Mouse (Mus musculus) liver, embryonic 13.5 days (tissue): Measurements from ENCODE around the gene Map3k14. TPM values are rescaled to one million over a fixed set of nuclear protein-coding genes. Genes with fewer than 3 reads are reported as not detected.
"Not testable (repeated sequence)": the region's sequence is repeated elsewhere in the genome, so short reads cannot be mapped to it uniquely, and the experiment has no call there.

ENCODE experiments used
- ATAC-seq: fragments of 200-750 bp; cut with Nextera tagmentation; 2 replicates; pipeline ENCODE4 v1.8.0; 2017; ENCODE audit warnings: low read depth, mild to moderate bottlenecking, moderate number of reproducible peaks, moderate library complexity
- DNase-seq: peaks from one replicate; pipeline ENCODE4 v3.0.0; 2022
- H3K27ac ChIP-seq: fragments of 300-500 bp; sonication (generic); 2 replicates; pipeline ENCODE4 v1.5.1; 2015; ENCODE audit warnings: moderate library complexity, mild to moderate bottlenecking, inconsistent platforms
- H3K27me3 ChIP-seq: fragments of 300-500 bp; sonication (generic); 2 replicates; pipeline ENCODE4 v1.6.1; 2015; ENCODE audit warnings: mild to moderate bottlenecking, inconsistent platforms
- H3K36me3 ChIP-seq: fragments of 300-500 bp; sonication (generic); 2 replicates; pipeline ENCODE4 v1.6.1; 2015; ENCODE audit warnings: mild to moderate bottlenecking, inconsistent platforms
- H3K4me1 ChIP-seq: fragments of 300-500 bp; sonication (generic); replicated peaks from 2 replicates; pipeline ENCODE4 v1.6.1; 2015; ENCODE audit warnings: inconsistent platforms
- H3K4me2 ChIP-seq: fragments of 300-500 bp; sonication (generic); 2 replicates; pipeline ENCODE4 v1.6.1; 2015; ENCODE audit warnings: inconsistent platforms, mild to moderate bottlenecking, moderate library complexity
- H3K4me3 ChIP-seq: fragments of 300-500 bp; sonication (generic); replicated peaks from 2 replicates; pipeline ENCODE4 v1.5.1; 2015; ENCODE audit warnings: mild to moderate bottlenecking, inconsistent platforms
- H3K9ac ChIP-seq: fragments of 300-500 bp; sonication (generic); 2 replicates; pipeline ENCODE4 v1.6.1; 2015; ENCODE audit warnings: mild to moderate bottlenecking, inconsistent platforms
- H3K9me3 ChIP-seq: fragments of 300-500 bp; sonication (generic); replicated peaks from 2 replicates; pipeline ENCODE4 v1.6.1; 2016; ENCODE audit warnings: inconsistent platforms
- WGBS: fragments of 180-500 bp; shearing (Covaris S2); methylation state at CpG from one replicate; pipeline ENCODE4 v1.1.7; 2015; ENCODE audit not compliant: insufficient replicate concordance; 5-methylcytosine and 5-hydroxymethylcytosine counted together
- polyA plus RNA-seq: library from polyadenylated mRNA; unstranded; fragments of >200 nt; fragmentation: Nextera tagmentation; extraction: Ambion mirVana; gene quantifications from 2 replicates; pipeline ENCODE4 v1.2.1, GENCODE M21; 2015

Gene Map3k14
- polyA plus RNA-seq, 1 experiment from 2014 or later: 0.50 TPM

DNA sequence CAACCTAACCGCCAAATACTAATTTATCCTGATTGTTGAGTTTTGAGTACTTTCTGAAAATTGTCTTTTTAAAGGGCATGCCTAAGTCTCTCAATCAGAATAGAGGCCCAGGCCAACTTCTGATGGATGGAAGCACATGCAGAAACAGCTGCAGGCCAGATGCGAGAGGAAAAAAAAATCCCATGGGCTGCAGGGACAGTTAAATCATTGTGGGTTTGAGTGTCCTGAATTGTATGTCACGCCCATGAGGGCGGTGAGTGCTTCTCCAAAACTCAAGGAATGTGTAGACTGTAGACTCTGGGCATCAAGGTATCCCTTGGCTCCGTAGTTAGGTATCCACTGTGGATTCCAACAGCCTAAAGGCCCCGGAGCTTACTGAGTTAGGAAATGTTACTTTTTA is 26.8 kb upstream of the Map3k14 start:
- 70% methylated on average over 6 of the region's 6 CpGs for whole genome bisulfite sequencing
- H3K4me1 ChIP-seq: peaks cover 20% of the 10 kb centered on the region
- H3K9ac ChIP-seq: no peak overlapping the region
- H3K36me3 ChIP-seq: no peaks in the 10 kb centered on the region
- no peaks in the 10 kb centered on the region for H3K9me3 ChIP-seq
- DNase-seq: no peak
- peaks cover 3% of the 10 kb centered on the region; the same call in 1 of the 2 replicates for H3K27me3 ChIP-seq
- no peak overlapping the region for H3K27ac ChIP-seq
- no peak for ATAC-seq
- no peak overlapping the region for H3K4me3 ChIP-seq
- no peak overlapping the region for H3K4me2 ChIP-seq

DNA sequence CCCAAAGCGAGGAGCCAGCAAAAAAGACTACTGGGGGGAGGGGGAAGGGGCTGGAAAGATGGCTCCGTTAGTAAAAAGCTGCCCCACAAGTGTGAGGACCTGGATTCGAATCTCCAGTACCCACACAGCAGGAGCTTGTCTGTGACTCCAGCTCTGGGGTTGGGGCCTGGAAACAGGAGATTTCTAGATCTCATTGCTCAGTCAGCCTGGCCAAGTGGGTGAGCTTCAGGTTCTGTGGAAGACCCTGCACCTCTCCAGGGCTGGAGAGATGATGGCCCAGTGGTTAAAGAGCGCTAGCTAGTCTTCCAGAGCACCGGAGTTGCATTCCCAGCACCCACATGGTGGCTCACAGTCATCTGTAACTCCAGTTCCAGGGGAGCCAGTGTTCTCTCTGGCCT is 25.6 kb upstream of the Map3k14 start:
- WGBS: 61% methylated on average over 5 of the region's 5 CpGs
- H3K4me3 ChIP-seq: no peak overlapping the region
- ATAC-seq (no peak), DNase-seq (no peak)
- peaks cover 26% of the 10 kb centered on the region for H3K4me1 ChIP-seq
- no peaks in the 10 kb centered on the region for H3K9me3 ChIP-seq
- no peak overlapping the region for H3K9ac ChIP-seq
- H3K4me2 ChIP-seq: no peak overlapping the region
- no peaks in the 10 kb centered on the region for H3K36me3 ChIP-seq
- peaks cover 3% of the 10 kb centered on the region; the same call in 1 of the 2 replicates for H3K27me3 ChIP-seq
- H3K27ac ChIP-seq: no peak overlapping the region

DNA sequence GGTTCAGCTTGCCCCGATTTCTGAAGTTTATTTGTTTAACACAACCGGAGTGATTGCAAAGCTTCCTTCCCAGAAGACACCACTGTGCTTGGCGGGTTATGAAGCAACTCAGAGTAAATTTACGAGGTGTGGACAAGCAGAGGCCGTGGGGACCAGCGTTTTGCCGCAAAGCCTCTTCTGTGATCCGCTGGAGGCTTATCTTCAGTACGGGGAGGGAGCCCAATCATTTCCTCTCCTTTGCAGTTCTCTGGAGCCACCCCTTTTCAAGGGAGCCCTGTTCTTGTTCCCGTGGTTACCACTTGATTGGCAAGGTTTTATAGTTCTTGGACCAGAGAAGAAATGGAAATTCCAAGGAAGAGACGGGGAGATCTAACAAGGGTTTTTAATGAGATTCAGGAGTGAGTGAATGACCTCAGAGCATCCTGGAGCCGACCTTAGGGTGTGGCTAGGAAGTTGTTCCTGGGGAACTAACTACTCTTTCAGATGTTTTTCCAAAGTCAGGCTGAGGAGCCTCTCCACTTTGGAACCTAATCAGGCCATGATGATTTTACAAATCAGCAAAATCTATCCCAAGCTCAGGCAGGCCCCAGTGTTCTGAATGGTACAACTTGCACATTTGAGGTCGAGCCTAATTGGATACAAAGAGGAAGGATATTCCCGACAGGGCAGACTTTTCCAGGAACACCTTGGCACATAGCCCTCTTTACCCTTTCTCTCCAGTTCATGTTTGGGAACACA is 25.0 kb upstream of the Map3k14 start:
- DNase-seq (no peak), ATAC-seq (no peak)
- peaks cover 3% of the 10 kb centered on the region; the same call in 1 of the 2 replicates for H3K27me3 ChIP-seq
- H3K27ac ChIP-seq: no peak overlapping the region
- H3K36me3 ChIP-seq: no peaks in the 10 kb centered on the region
- WGBS: 14% methylated on average over 14 of the region's 14 CpGs
- H3K4me2 ChIP-seq: no peak overlapping the region
- H3K4me1 ChIP-seq: peaks cover 26% of the 10 kb centered on the region
- H3K4me3 ChIP-seq: no peak overlapping the region
- no peaks in the 10 kb centered on the region for H3K9me3 ChIP-seq
- no peak overlapping the region for H3K9ac ChIP-seq

DNA sequence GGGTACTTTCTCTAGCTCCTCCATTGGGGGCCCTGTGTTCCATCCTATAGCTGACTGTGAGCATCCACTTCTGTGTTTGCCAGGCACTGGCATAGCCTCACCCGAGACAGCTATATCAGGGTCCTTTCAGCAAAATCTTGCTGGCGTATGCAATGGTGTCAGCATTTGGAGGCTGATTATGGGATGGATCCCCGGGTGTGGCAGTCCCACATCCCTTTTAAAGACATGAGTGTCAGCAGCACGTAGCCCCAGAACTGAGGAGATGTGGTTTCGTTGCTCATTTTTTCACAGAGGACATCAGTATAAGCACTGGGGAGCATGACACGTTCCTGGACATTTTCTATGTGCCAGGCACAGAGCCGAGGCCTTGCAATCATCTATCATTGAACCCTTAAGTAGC is 23.6 kb upstream of the Map3k14 start:
- 66% methylated on average over 7 of the region's 7 CpGs for WGBS
- H3K27ac ChIP-seq, ATAC-seq, H3K9ac ChIP-seq, DNase-seq, H3K4me3 ChIP-seq, H3K4me2 ChIP-seq, H3K9me3 ChIP-seq, H3K27me3 ChIP-seq, H3K36me3 ChIP-seq: not testable (repeated sequence)
- peaks cover 26% of the 10 kb centered on the region for H3K4me1 ChIP-seq

DNA sequence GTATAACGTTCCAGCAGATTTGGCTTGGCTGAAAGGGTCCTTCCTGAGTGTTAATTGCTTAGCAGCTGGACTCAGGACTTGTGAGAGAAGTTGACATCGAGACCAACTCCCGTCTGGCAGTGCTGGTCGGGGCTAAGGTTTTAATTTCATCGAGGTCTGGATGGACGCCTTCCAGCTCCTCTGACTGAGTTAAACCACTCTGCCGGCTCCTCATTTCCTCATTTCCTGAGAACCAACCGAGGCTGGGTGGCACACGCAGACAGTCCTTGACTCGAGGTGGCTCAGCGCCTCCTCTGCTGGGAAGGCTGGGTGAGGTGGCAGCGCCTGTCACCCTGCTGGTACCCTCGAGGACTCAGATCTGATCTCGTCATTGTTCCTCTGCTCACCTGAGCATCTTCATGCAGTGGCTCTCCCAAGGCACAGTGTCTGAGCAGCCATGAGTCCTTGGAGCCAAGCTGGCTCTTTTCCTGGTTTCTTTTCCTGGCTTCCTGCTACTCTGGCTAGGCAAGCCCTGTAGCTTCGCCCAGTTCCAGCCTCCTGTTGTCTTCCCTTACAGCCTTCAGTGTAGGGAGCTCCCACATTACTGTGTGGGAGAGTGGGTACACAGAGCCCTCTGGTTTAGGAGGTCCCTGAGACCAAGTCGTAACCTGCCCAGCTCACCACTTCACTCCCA is 21.2 kb upstream of the Map3k14 start:
- H3K36me3 ChIP-seq: no peaks in the 10 kb centered on the region
- peaks cover 26% of the 10 kb centered on the region for H3K4me1 ChIP-seq
- H3K4me2 ChIP-seq: no peak overlapping the region
- DNase-seq (no peak), ATAC-seq (no peak)
- 47% methylated on average over 16 of the region's 16 CpGs for WGBS
- no peak overlapping the region for H3K27ac ChIP-seq
- H3K9ac ChIP-seq: no peak overlapping the region
- peaks cover 3% of the 10 kb centered on the region; the same call in 1 of the 2 replicates for H3K27me3 ChIP-seq
- no peak overlapping the region for H3K4me3 ChIP-seq
- H3K9me3 ChIP-seq: no peaks in the 10 kb centered on the region

DNA sequence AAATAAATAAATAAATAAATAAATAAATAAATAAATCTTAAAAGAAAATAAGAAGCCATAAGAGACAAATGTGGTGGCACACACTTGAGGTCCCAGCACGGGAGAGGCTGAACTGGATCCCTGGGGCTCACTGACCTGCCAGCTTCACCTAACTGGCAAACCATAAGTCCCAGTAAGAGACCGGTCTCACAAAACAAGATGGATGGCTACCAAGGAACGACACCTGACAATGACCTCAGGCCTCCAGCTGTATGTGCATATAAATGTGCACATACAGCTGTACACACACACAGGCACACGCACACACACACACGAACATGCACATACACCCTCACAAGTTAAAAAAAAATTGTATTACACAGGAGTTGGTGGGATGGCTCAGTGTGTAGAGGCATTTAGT is 19.6 kb upstream of the Map3k14 start:
- Histone ChIP-seq H3K27me3 (no peaks in the 10 kb centered on the region), H3K4me3 (no peak overlapping the region), H3K27ac (no peak overlapping the region), H3K4me2 (no peak overlapping the region), H3K9ac (no peak overlapping the region), H3K36me3 (no peaks in the 10 kb centered on the region), H3K9me3 (no peaks in the 10 kb centered on the region), H3K4me1 (peaks cover 19% of the 10 kb centered on the region)
- no peak for DNase-seq
- 77% methylated on average over 5 of the region's 5 CpGs for WGBS
- ATAC-seq: no peak

DNA sequence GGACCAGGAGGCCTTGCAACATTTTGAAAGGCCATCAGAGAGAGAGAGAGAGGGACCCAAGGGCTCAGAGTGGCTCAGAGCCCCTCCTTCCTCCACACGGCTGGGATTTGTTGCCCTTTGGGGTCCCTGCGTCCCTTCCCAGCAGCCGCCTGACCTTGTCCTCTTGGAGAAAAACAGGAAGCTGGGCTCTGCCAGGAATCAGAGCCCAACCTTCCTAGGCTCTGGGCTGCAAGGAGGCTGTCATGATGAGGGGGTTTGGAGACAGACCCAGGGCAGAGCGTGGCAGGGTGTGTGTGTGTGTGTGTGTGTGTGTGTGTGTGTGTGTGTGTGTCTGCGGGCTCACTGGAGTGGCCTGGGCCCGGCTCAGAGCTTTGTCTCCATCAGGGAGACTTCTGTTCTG is 18.7 kb upstream of the Map3k14 start:
- Histone ChIP-seq H3K27ac (peak overlapping the region; percentile 37; the same call in 1 of the 2 replicates), H3K4me2 (no peak overlapping the region), H3K27me3 (no peaks in the 10 kb centered on the region), H3K9ac (no peak overlapping the region), H3K36me3 (no peaks in the 10 kb centered on the region), H3K9me3 (no peaks in the 10 kb centered on the region), H3K4me1 (peaks cover 18% of the 10 kb centered on the region), H3K4me3 (no peak overlapping the region)
- DNase-seq (no peak), ATAC-seq (no peak)
- 40% methylated on average over 6 of the region's 6 CpGs for WGBS

DNA sequence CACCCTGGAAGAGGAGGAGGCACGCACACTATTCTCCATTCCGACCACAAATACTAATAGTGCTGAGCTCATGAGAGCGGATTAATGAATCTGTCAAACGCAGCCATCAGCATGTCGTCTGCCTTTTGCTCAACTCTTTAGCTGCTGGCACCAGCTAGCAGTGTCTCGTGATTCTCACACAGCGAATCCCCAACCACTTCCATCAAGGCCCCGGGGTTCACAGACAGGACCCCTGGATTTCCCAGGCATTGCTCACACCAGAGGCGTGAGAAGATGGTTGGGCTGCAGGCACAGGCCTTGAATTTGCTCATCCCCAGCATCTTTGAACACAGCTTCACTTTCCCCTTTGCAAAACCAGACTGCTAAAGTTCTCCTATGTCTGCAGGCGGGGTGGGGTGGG is 18.0 kb upstream of the Map3k14 start:
- DNase-seq (no peak), ATAC-seq (no peak)
- Histone ChIP-seq H3K4me1 (peaks cover 18% of the 10 kb centered on the region), H3K27me3 (no peaks in the 10 kb centered on the region), H3K4me3 (no peak overlapping the region), H3K9me3 (no peaks in the 10 kb centered on the region), H3K9ac (no peak overlapping the region), H3K4me2 (no peak overlapping the region), H3K36me3 (no peaks in the 10 kb centered on the region), H3K27ac (peak overlapping the region; percentile 37)
- 76% methylated on average over 10 of the region's 10 CpGs for WGBS

DNA sequence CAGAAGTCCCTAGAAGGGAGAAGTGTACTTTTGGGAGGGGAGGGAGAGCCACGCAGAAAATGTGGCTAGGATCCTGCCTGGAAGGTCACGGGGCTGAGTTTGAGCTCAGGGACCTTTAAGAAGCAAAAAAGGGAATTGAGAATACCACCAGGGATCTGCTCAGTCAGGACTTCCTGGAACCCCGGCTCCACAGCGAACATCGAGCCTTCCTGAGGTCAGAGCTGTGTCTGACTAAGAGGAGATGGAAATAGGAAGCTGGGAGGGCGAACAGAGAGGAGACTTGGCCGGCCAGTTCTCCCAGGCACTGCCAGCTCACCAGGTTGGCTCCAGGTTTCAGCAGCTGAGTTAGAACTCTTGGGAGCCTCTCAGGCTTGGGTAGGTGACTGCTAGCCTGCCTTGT is 14.5 kb upstream of the Map3k14 start:
- H3K36me3 ChIP-seq: no peaks in the 10 kb centered on the region
- H3K27ac ChIP-seq: no peak overlapping the region
- 17% methylated on average over 7 of the region's 7 CpGs for WGBS
- H3K4me3 ChIP-seq: no peak overlapping the region
- no peak overlapping the region for H3K4me2 ChIP-seq
- no peaks in the 10 kb centered on the region for H3K27me3 ChIP-seq
- H3K4me1 ChIP-seq: no peaks in the 10 kb centered on the region
- DNase-seq (no peak), ATAC-seq (no peak)
- no peaks in the 10 kb centered on the region for H3K9me3 ChIP-seq
- no peak overlapping the region for H3K9ac ChIP-seq

DNA sequence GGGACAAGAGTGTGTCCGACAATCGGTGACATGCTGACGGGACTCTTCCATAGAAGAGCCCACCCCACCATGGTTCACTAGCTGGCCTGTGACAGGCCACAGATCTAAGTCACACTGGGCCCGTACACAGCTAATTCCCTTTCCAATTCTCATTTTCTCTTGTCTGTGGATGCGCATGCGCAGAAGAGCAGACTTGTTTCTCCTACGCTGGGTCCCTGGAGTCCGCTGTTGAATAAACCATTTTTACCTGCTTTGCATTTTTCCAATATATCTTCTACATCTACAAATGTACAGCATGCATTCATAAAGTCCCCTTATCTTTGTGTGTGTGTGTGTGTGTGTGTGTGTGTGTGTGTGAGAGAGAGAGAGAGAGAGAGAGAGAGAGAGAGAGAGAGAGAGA is 9.2 kb upstream of the Map3k14 start:
- H3K4me2 ChIP-seq: no peak overlapping the region
- no peaks in the 10 kb centered on the region for H3K4me1 ChIP-seq
- H3K9me3 ChIP-seq: no peaks in the 10 kb centered on the region
- no peak for DNase-seq
- no peak for ATAC-seq
- H3K36me3 ChIP-seq: no peaks in the 10 kb centered on the region
- H3K27me3 ChIP-seq: no peaks in the 10 kb centered on the region
- no peak overlapping the region for H3K4me3 ChIP-seq
- no peak overlapping the region for H3K27ac ChIP-seq
- WGBS: 77% methylated on average over 8 of the region's 8 CpGs
- no peak overlapping the region for H3K9ac ChIP-seq

DNA sequence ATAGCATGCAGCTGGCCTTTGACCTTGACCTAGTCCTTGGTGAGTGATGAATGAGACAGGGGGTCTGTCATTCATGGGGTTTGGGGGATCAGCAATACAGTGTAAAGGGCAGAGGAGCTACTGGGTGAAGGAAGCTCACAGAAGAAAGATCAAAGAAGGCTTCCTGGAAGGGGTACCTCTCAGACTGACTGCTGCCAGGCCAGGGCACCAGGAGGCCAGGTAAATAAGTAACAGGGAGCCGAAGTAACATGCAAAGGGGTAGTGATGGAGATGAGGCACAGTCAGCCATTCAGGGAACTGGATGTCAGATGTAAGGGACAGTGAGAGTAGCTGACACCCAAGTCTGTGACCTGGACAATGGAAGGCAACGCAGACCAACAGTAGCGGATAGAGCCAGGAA is 5.6 kb upstream of the Map3k14 start:
- WGBS: 76% methylated on average over 3 of the region's 3 CpGs
- no peaks in the 10 kb centered on the region for H3K27me3 ChIP-seq
- H3K4me3 ChIP-seq: no peak overlapping the region
- no peaks in the 10 kb centered on the region for H3K9me3 ChIP-seq
- DNase-seq: no peak
- H3K27ac ChIP-seq: no peak overlapping the region; the same call in 1 of the 2 replicates
- no peaks in the 10 kb centered on the region for H3K36me3 ChIP-seq
- no peak for ATAC-seq
- H3K4me1 ChIP-seq: peaks cover 6% of the 10 kb centered on the region
- no peak overlapping the region for H3K9ac ChIP-seq
- no peak overlapping the region for H3K4me2 ChIP-seq

DNA sequence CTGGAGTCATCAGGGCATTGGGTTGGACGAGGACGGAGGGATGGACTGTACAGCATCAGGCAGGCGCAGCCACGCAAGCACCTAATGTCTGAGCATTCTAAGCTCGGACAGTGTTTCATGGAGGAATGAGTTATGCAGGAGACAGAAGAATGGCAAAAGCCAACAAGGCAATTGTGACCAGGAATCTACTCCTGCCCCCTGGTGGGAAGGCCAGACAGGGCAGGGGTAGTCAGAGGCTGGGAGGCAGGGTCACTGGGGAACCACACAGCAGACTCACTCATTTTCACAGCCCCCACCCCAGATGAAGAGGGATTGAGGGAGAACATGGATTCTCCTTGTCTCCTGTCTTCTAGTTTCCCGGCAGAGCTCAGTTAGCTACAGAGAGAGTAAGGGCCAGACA is 4.7 kb upstream of the Map3k14 start:
- no peak for ATAC-seq
- H3K9me3 ChIP-seq: no peaks in the 10 kb centered on the region
- no peak overlapping the region for H3K27ac ChIP-seq
- no peak overlapping the region for H3K4me2 ChIP-seq
- no peaks in the 10 kb centered on the region for H3K36me3 ChIP-seq
- no peak for DNase-seq
- H3K4me3 ChIP-seq: no peak overlapping the region
- H3K9ac ChIP-seq: no peak overlapping the region
- H3K27me3 ChIP-seq: no peaks in the 10 kb centered on the region
- peaks cover 11% of the 10 kb centered on the region for H3K4me1 ChIP-seq
- WGBS: 53% methylated on average over 6 of the region's 6 CpGs
